Mouse (Mus musculus) embryonic facial prominence, embryonic 14.5 days (tissue): Measurements from ENCODE around the gene Top3b. TPM values are rescaled to one million over a fixed set of nuclear protein-coding genes. Genes with fewer than 3 reads are reported as not detected.

Source experiments
- ATAC-seq: fragments of 200-750 bp; cut with Nextera tagmentation; 2 replicates; pipeline ENCODE4 v1.8.0; 2017; ENCODE audit warnings: low read depth, moderate number of reproducible peaks, moderate TSS enrichment
- DNase-seq: peaks from one replicate; pipeline ENCODE4 v3.0.0-alpha.2; 2015; ENCODE audit warnings: low spot score
- H3K27ac ChIP-seq: fragments of 300-500 bp; sonication (generic); replicated peaks from 2 replicates; pipeline ENCODE4 v1.5.1; 2014; ENCODE audit warnings: low read depth, mild to moderate bottlenecking, low read length, moderate library complexity
- H3K27me3 ChIP-seq: fragments of 300-500 bp; sonication (generic); replicated peaks from 2 replicates; pipeline ENCODE4 v1.6.1; 2014; ENCODE audit warnings: low read length; ENCODE audit not compliant: control insufficient read depth, insufficient read depth
- H3K36me3 ChIP-seq: fragments of 300-500 bp; sonication (generic); 2 replicates; pipeline ENCODE4 v1.6.1; 2014; ENCODE audit warnings: low read length, mixed read lengths; ENCODE audit not compliant: control insufficient read depth, insufficient read depth
- H3K4me1 ChIP-seq: fragments of 300-500 bp; sonication (generic); 2 replicates; pipeline ENCODE4 v1.6.1; 2014; ENCODE audit warnings: antibody characterized with exemption, low read length; ENCODE audit not compliant: control insufficient read depth, insufficient read depth
- H3K4me2 ChIP-seq: fragments of 300-500 bp; sonication (generic); 2 replicates; pipeline ENCODE4 v1.6.1; 2014; ENCODE audit warnings: low read depth, mild to moderate bottlenecking, low read length, moderate library complexity, mixed read lengths
- H3K4me3 ChIP-seq: fragments of 300-500 bp; sonication (generic); 2 replicates; pipeline ENCODE4 v1.5.1; 2014; ENCODE audit warnings: low read depth, mild to moderate bottlenecking, low read length
- H3K9ac ChIP-seq: fragments of 300-500 bp; sonication (generic); 2 replicates; pipeline ENCODE4 v1.6.1; 2014; ENCODE audit warnings: low read depth, mild to moderate bottlenecking, low read length, moderate library complexity, mixed read lengths
- H3K9me3 ChIP-seq: fragments of 300-500 bp; sonication (generic); 2 replicates; pipeline ENCODE4 v1.6.1; 2016; ENCODE audit warnings: low read length; ENCODE audit not compliant: control insufficient read depth
- WGBS: fragments of 180-500 bp; shearing (Covaris S2); extraction: QIAGEN DNeasy Blood & Tissue Kit; methylation state at CpG from one replicate; pipeline ENCODE4 v1.1.7; 2014; 5-methylcytosine and 5-hydroxymethylcytosine counted together
- polyA plus RNA-seq: library from polyadenylated mRNA; unstranded; fragments of >200 nt; fragmentation: Nextera tagmentation; extraction: Ambion mirVana; gene quantifications from 2 replicates; pipeline ENCODE4 v1.2.1, GENCODE M21; 2014

Top3b gene
- polyA plus RNA-seq, 1 experiment from 2014 or later: 63.7 TPM

DNA sequence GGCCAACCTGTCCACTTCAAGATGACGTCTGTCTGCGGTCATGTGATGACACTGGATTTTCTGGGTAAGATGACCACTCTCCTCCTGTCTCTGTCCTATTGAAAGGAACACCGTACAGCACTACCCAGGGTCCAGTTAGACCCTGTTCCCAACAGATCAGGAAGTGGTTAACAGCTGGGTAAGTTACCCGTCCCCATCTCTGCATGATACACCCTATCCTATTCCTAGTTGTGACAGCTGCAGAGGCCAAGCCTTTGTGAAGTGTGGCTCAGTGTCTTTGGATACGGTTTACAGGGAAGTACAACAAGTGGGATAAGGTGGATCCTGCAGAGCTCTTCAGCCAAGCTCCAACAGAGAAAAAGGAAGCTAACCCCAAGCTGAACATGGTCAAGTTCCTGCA lies 8.5 kb downstream of the Top3b start:
- DNase-seq (peak; percentile 8), ATAC-seq (peak; percentile 56; the same call in 1 of the 2 replicates)
- H3K36me3 ChIP-seq: peaks cover 91% of the 10 kb centered on the region
- 88% methylated on average over 5 of the region's 5 CpGs for WGBS
- no peaks in the 10 kb centered on the region for H3K27me3 ChIP-seq
- no peaks in the 10 kb centered on the region for H3K4me1 ChIP-seq
- H3K27ac ChIP-seq: no peak overlapping the region
- H3K9ac ChIP-seq: no peak overlapping the region
- H3K9me3 ChIP-seq: peaks cover 3% of the 10 kb centered on the region; the same call in 1 of the 2 replicates
- H3K4me3 ChIP-seq: no peak overlapping the region
- no peak overlapping the region for H3K4me2 ChIP-seq

DNA sequence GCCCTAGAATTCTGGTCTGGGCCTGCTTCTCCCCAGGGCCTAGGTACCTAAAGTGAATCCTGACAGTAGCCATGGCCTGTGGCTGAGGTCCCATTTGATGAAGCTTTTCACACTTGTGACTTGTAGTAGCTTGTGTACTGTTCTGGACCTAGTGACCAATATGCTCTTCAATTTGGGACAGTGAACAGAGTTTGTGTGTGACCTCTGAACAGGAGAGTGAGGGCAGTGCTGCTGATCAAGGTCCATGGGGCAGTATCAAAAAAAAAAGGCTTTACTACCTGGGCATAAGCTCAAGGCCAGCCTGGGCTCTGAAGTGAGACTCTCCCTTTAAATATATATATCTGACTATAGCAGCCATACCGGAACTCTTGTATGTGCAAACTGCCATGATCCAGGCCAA lies 17.8 kb downstream of the Top3b start:
- WGBS: 88% methylated on average over 1 of the region's 1 CpGs
- no peaks in the 10 kb centered on the region for H3K27me3 ChIP-seq
- peaks cover 99% of the 10 kb centered on the region for H3K36me3 ChIP-seq
- no peak overlapping the region for H3K4me3 ChIP-seq
- ATAC-seq (no peak), DNase-seq (no peak)
- H3K4me2 ChIP-seq: no peak overlapping the region
- H3K9me3 ChIP-seq: no peaks in the 10 kb centered on the region
- no peak overlapping the region for H3K27ac ChIP-seq
- no peak overlapping the region for H3K9ac ChIP-seq
- H3K4me1 ChIP-seq: no peaks in the 10 kb centered on the region

DNA sequence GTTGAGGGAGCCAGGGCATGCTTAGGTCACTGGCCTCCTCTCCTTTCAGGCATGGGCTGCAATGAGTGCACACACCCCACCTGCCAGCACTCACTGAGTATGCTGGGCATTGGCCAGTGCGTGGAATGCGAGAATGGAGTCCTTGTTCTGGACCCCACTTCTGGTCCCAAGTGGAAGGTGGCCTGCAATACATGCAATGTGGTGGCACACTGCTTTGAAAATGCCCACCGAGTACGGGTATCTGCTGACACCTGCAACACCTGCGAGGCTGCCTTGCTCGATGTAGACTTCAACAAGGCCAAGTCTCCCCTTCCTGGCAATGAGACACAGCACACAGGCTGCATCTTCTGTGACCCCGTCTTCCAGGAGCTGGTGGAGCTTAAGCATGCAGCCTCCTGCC lies 21.8 kb downstream of the Top3b start:
- no peak overlapping the region for H3K27ac ChIP-seq
- no peaks in the 10 kb centered on the region for H3K27me3 ChIP-seq
- H3K4me1 ChIP-seq: peaks cover 3% of the 10 kb centered on the region
- no peak overlapping the region for H3K9ac ChIP-seq
- H3K36me3 ChIP-seq: peaks cover 69% of the 10 kb centered on the region
- ATAC-seq (no peak), DNase-seq (no peak)
- WGBS: 94% methylated on average over 7 of the region's 7 CpGs
- H3K4me3 ChIP-seq: no peak overlapping the region
- H3K4me2 ChIP-seq: no peak overlapping the region
- H3K9me3 ChIP-seq: no peaks in the 10 kb centered on the region

DNA sequence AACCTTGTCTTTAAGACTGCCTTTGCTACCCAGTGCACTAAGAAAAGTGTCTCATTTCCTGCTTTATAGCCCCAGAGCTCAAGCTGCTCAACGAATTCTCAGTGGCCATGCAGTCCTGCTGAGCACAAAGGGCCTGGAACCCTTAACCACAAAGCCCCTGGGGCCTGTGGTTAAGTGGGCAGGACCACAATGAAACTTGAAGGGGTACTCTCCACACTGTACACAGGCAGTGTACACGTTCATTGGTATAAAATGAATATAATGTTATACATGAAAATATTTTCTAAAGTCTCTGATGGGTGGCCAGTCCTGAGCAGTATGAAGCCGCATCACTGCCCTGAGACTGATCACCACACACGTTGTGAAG lies 25.5 kb downstream of the Top3b start:
- WGBS: 20% methylated on average over 4 of the region's 4 CpGs
- H3K4me2 ChIP-seq: peak overlapping the region; percentile 29; the same call in 1 of the 2 replicates
- no peak overlapping the region; the same call in 1 of the 2 replicates for H3K9ac ChIP-seq
- no peak; the same call in 1 of the 2 replicates for ATAC-seq
- DNase-seq: peak; percentile 6
- H3K4me3 ChIP-seq: peak overlapping the region; percentile 65
- H3K9me3 ChIP-seq: no peaks in the 10 kb centered on the region
- H3K36me3 ChIP-seq: peaks cover 34% of the 10 kb centered on the region
- H3K4me1 ChIP-seq: peaks cover 8% of the 10 kb centered on the region
- no peaks in the 10 kb centered on the region for H3K27me3 ChIP-seq
- H3K27ac ChIP-seq: no peak overlapping the region; the same call in 1 of the 2 replicates

DNA sequence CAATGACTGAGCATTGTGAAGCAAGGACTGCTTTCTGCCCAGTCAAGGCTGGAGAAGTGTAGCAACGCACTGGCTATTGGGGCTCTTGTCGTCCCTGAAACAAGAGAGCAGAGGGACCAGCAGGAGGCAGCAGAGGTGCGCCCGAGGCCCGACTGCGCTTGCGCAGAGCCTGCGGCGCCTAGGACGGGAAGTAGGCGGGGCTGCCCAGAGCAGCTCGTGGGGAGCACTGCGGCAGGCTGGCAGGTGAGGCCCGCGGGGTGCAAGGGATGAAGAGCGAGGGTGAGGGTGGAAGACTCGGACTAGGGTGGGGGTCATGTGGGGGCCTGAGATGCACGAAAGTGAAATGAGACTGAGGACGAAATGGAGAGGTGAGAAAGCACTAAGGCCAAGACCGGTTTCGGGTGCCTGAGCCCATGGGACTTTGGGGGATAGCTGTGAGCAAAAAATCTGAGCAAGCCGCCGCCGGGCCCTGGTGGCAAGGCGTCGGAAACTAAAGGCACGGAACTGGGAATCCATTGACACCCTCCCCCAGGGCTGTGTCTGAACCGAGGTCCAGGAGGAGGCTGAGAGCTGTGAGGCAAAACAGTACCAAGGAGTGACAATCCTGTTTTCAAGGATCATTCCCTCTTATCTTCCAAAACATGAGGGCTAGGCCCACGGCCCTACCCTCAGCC lies 26.0 kb downstream of the Top3b start, which contains the start of gene Ppm1f:
Gene Ppm1f (plus strand): TSS at position 88 of the 674 bp plus-strand sequence.
- H3K27ac ChIP-seq: peak within 1 kb of the TSS; percentile 41; the same call in 1 of the 2 replicates
- H3K4me2 ChIP-seq: peak within 1 kb of the TSS; percentile 82
- peak; percentile 93 for DNase-seq
- H3K27me3 ChIP-seq: no peaks in the 10 kb centered on the region
- peaks cover 8% of the 10 kb centered on the region for H3K4me1 ChIP-seq
- peaks cover 29% of the 10 kb centered on the region for H3K36me3 ChIP-seq
- peak within 1 kb of the TSS; percentile 65 for H3K4me3 ChIP-seq
- WGBS: under 1% methylated on average over 29 of the region's 29 CpGs
- peak within 1 kb of the TSS; percentile 75 for H3K9ac ChIP-seq
- no peaks in the 10 kb centered on the region for H3K9me3 ChIP-seq
- ATAC-seq: peak; percentile 94

DNA sequence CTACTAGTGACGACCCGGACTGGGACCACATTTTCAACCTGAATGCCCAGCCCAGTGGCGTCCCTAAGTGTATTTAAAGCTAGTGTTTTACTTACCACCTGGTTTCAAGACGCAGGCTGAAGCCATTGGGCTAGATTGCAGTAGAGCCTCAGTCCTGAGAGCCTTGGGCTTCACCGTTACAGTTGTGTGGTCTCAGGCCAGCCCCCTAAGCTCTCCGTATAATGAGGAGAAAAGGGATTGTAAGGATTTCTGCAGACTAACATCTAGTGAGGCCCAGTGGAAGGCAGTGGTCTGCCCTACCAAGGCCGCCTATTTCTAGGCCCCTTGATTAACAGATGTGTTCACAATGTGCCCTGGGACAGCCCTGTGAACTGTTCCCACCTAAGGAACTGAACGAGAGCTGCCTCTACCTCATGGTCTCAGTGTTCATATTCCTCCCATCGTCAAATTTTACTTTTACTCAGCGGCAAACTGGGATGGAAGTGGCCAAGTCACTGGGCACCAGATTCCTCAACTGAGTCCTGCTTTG lies 26.6 kb downstream of the Top3b start:
- no peak for ATAC-seq
- Histone ChIP-seq H3K4me2 (peak overlapping the region; percentile 82), H3K4me3 (peak overlapping the region; percentile 65), H3K36me3 (peaks cover 23% of the 10 kb centered on the region), H3K27ac (peak overlapping the region; percentile 41; the same call in 1 of the 2 replicates), H3K27me3 (no peaks in the 10 kb centered on the region), H3K9me3 (no peaks in the 10 kb centered on the region), H3K9ac (peak overlapping the region; percentile 75), H3K4me1 (peaks cover 8% of the 10 kb centered on the region)
- peak; percentile 3 for DNase-seq
- 25% methylated on average over 10 of the region's 10 CpGs for WGBS

DNA sequence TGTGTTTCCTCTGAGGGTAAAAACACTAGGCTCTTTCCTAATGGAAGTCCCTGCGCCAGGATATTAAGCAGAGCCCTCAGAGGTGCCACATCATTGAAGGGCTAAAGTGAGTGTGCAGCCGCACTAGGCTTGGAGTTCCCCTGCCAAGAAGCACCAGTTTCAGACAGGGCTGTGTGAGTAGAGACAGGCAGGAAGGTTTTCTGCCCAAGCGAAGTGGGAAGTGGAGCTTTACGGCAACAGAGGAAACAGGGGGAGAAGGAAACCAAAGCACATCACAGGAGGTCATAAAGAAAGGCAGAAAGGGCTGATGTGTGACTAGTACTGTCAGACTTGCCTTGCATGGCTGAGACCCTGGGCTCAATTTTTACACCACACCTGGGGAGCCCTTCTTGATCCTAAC lies 31.8 kb downstream of the Top3b start:
- Histone ChIP-seq H3K9ac (no peak overlapping the region), H3K9me3 (no peaks in the 10 kb centered on the region), H3K4me3 (no peak overlapping the region), H3K27me3 (no peaks in the 10 kb centered on the region), H3K4me2 (no peak overlapping the region), H3K27ac (no peak overlapping the region), H3K4me1 (peaks cover 5% of the 10 kb centered on the region), H3K36me3 (peaks cover 40% of the 10 kb centered on the region)
- WGBS: 82% methylated on average over 4 of the region's 4 CpGs
- DNase-seq (no peak), ATAC-seq (no peak)

DNA sequence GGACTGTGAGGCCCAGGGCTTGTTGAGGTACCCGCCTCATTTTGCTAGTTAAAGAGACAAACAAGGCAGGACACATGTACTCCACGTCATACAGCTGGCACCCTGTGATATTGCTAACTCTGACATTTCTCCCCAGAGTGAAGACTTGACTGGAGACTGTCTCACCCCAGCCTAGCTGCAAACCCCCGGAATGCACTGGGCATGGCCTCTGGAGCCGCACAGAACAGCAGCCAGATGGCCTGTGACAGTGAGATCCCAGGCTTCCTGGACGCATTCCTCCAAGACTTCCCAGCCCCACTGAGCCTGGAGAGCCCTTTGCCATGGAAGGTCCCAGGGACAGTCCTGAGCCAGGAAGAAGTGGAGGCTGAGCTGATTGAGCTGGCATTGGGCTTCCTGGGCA lies 32.7 kb downstream of the Top3b start:
- ATAC-seq (no peak), DNase-seq (no peak)
- no peaks in the 10 kb centered on the region for H3K9me3 ChIP-seq
- H3K9ac ChIP-seq: no peak overlapping the region
- no peak overlapping the region for H3K4me2 ChIP-seq
- WGBS: 90% methylated on average over 5 of the region's 5 CpGs
- no peak overlapping the region for H3K4me3 ChIP-seq
- H3K27me3 ChIP-seq: no peaks in the 10 kb centered on the region
- no peaks in the 10 kb centered on the region for H3K4me1 ChIP-seq
- H3K36me3 ChIP-seq: peaks cover 47% of the 10 kb centered on the region
- no peak overlapping the region for H3K27ac ChIP-seq

DNA sequence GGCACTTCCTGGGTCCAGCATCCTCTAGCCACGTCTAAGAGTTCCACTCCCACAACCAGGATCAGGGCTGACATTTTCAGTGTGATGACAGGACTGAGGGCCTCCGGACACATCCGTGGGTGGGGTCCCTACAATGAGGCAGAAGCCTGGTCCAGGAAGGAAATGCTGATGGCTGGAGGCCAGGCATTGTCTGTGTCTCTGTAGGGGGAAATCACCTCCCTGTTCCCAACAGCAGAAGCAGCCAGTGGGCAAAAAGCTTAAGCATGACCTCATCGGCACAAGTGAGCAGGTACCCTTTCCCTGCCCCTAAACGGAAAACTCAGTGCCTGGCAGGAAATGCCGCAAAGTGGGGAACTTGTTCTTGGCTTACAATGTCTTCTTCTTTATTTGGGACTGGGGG lies 37.3 kb downstream of the Top3b start:
- 0 out of 2 replicates have a peak, but pooled peaks cover 3% of the 10 kb centered on the region for H3K4me1 ChIP-seq
- no peak overlapping the region for H3K4me2 ChIP-seq
- H3K9ac ChIP-seq: no peak overlapping the region
- WGBS: 76% methylated on average over 6 of the region's 6 CpGs
- peak overlapping the region; percentile 61 for H3K27ac ChIP-seq
- no peak for ATAC-seq
- H3K9me3 ChIP-seq: no peaks in the 10 kb centered on the region
- peaks cover 79% of the 10 kb centered on the region for H3K36me3 ChIP-seq
- peak; percentile 61 for DNase-seq
- no peaks in the 10 kb centered on the region for H3K27me3 ChIP-seq
- no peak overlapping the region for H3K4me3 ChIP-seq
